Mouse (Mus musculus) G1E (cell line): ENCODE data around the gene Sorcs2. TPM values are rescaled to one million over a fixed set of nuclear protein-coding genes. Genes with fewer than 3 reads are reported as not detected.

ENCODE experiments used
- ATAC-seq: 2 replicates; pipeline ENCODE4 v1.8.0; 2016; ENCODE audit warnings: mild to moderate bottlenecking; ENCODE audit not compliant: insufficient number of reproducible peaks, poor library complexity, low FRiP score, severe bottlenecking; ENCODE audit errors: extremely low read depth
- DNase-seq: peaks from one replicate; pipeline ENCODE4 v3.0.0; 2012; ENCODE audit warnings: low spot score
- H3K27me3 ChIP-seq: 2 replicates; pipeline ENCODE4 v1.6.1; 2012; ENCODE audit warnings: mild to moderate bottlenecking, low read length, inconsistent platforms; ENCODE audit not compliant: insufficient read depth
- H3K36me3 ChIP-seq: replicated peaks from 2 replicates; pipeline ENCODE3; 2012; ENCODE audit warnings: mild to moderate bottlenecking, inconsistent platforms
- H3K4me1 ChIP-seq: 2 replicates; pipeline ENCODE4 v1.6.1; 2012; ENCODE audit warnings: low read depth, low read length, inconsistent platforms, mixed read lengths; ENCODE audit not compliant: insufficient read depth
- H3K4me3 ChIP-seq: 2 replicates; pipeline ENCODE4 v1.5.1; 2012; ENCODE audit warnings: low read depth, mild to moderate bottlenecking, inconsistent platforms, low read length, moderate library complexity, mixed read lengths
- H3K9me3 ChIP-seq: replicated peaks from 2 replicates; pipeline ENCODE4 v1.6.1; 2012; ENCODE audit warnings: inconsistent platforms
- CTCF ChIP-seq: IDR thresholded peaks from 2 replicates; pipeline ENCODE4 v1.5.1; 2012; ENCODE audit warnings: low read depth, low read length, inconsistent platforms, mixed read lengths
- GATA1 ChIP-seq: IDR thresholded peaks from 2 replicates; pipeline ENCODE4 v1.6.1; 2012; ENCODE audit warnings: borderline replicate concordance, low read length, inconsistent platforms, mixed read lengths
- GATA2 ChIP-seq: IDR thresholded peaks from 2 replicates; pipeline ENCODE4 v1.6.1; 2012; ENCODE audit warnings: low read depth, low read length, inconsistent platforms, borderline replicate concordance
- POLR2AphosphoS5 ChIP-seq: IDR thresholded peaks from 2 replicates; pipeline ENCODE4 v1.6.1; 2012; ENCODE audit warnings: low read depth, low read length, inconsistent platforms; ENCODE audit not compliant: insufficient replicate concordance
- TAL1 ChIP-seq: conservative IDR thresholded peaks from 2 replicates; pipeline ENCODE4 v1.6.1; 2012; ENCODE audit warnings: low read depth, low read length, inconsistent platforms, mixed read lengths
- polyA plus RNA-seq: library from polyadenylated mRNA; stranded (reverse); fragments of >175 nt; gene quantifications from 2 replicates; pipeline ENCODE4 v1.2.3, GENCODE M21; 2012
- total RNA-seq, 2 experiments: library from RNA; stranded (forward) in 1 of 2; stranded (reverse) in 1 of 2; fragments of 200-1000 nt in 1 of 2; fragments of >200 nt in 1 of 2; fragmentation: Nextera tagmentation in 1 of 2; gene quantifications; 2 replicates each; pipeline ENCODE4 v1.2.3; 2014 to 2017

Sorcs2 gene
- total and polyA plus RNA-seq, 3 experiments: 0.04 to 0.22 TPM; not detected in 1

DNA sequence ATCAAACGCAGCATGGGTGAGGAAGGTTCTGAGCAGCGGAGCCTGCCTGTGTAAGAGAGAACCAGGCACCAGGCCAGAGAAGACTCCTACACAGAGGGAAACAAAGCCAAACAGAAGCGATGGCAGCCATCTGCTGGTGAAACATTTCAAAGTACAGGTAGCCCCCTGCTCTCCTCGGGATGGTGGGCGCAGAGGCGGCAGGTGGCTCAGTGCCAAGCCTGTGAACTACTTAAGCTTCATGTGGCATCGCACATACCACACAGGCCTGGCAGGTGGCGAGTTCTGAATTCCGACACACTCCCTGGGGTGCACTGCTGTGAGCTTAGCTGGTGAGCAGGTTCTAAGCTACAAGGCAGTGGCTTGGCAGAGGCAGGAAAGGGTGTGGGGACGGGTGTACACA, 184.6 kb downstream of the Sorcs2 start:
- Histone ChIP-seq H3K4me3 (no peak overlapping the region), H3K4me1 (no peaks in the 10 kb centered on the region), H3K9me3 (no peaks in the 10 kb centered on the region), H3K36me3 (no peaks in the 10 kb centered on the region), H3K27me3 (no peaks in the 10 kb centered on the region)
- no peak for ATAC-seq
- DNase-seq: no peak
- TF ChIP-seq CTCF (no peak), POLR2AphosphoS5 (no peak), GATA2 (no peak), TAL1 (no peak), GATA1 (no peak)

DNA sequence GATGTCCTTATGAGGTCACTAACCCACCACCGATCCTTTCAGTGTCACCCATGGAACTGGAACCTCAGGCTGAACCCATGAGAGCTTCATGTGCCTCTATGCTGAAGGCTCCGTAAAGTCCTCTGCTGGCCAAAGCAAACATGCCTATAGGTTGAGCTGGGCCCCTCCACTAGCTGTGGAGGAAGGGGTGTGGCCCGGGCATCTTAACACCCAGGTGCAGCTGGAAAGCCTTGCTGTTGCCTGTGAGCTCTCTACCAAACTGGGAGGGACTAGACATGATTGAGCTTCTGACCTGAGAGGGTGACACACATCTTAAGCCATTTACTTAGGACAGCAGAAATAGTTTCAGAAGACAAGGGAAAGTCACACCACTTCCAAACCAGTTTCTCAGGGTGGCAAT, 189.1 kb downstream of the Sorcs2 start:
- no peaks in the 10 kb centered on the region for H3K4me1 ChIP-seq
- DNase-seq (no peak), ATAC-seq (no peak)
- H3K4me3 ChIP-seq: no peak overlapping the region
- H3K27me3 ChIP-seq: peaks cover 3% of the 10 kb centered on the region; the same call in 1 of the 2 replicates
- H3K9me3 ChIP-seq: no peaks in the 10 kb centered on the region
- H3K36me3 ChIP-seq: no peaks in the 10 kb centered on the region
- TF ChIP-seq GATA1 (no peak), CTCF (no peak), TAL1 (no peak), GATA2 (no peak), POLR2AphosphoS5 (no peak)

DNA sequence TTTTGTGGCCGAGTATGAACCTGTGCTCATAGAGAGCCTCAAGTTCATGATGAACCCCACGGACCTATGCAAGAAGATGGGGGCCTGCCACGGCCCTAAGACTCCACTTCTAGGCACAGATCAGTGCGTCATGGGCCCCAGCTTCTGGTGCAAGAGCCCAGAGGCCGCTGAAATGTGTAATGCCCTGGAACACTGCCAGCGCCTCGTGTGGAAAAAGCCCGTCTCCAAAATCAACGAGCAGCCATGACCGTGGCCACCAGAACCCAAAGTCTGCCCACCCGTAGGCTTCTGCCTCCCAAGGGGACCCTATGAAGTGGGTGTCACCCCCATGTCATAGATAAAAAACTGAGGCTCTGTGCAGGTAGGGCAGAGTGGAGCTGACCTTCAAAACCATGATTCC, 192.5 kb downstream of the Sorcs2 start:
- no peaks in the 10 kb centered on the region for H3K4me1 ChIP-seq
- H3K27me3 ChIP-seq: peaks cover 4% of the 10 kb centered on the region; the same call in 1 of the 2 replicates
- no peak for TF ChIP-seq GATA2
- TF ChIP-seq CTCF: no peak
- TF ChIP-seq POLR2AphosphoS5: no peak
- TF ChIP-seq GATA1: no peak
- TF ChIP-seq TAL1: no peak
- H3K9me3 ChIP-seq: no peaks in the 10 kb centered on the region
- H3K4me3 ChIP-seq: no peak overlapping the region
- DNase-seq (no peak), ATAC-seq (no peak)
- H3K36me3 ChIP-seq: no peaks in the 10 kb centered on the region

DNA sequence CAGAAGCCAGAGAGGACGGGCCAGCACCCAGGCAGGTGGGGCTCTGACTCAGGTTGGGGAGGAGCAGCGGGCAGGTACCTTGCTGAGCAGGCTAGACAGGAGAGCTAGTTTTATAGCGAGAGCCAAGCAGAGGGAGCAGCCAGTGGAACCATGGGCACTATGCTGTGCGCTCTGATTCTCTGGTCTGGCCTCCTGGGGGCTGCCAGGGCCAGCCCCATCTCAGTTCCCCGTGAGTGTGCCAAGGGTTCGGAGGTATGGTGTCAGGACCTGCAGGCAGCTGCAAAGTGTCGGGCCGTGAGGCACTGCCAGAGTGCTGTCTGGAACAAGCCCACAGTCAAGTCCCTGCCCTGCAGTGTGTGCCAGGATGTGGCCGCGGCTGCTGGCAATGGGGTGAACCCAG, 194.0 kb downstream of the Sorcs2 start, which contains the start of gene Psapl1:
TSS of gene Psapl1 (plus strand) at position 106 of the 400 bp plus-strand sequence.
- no peak within 1 kb of the TSS for H3K4me3 ChIP-seq
- DNase-seq (no peak), ATAC-seq (no peak)
- H3K36me3 ChIP-seq: no peaks in the 10 kb centered on the region
- no peaks in the 10 kb centered on the region for H3K9me3 ChIP-seq
- H3K27me3 ChIP-seq: peaks cover 4% of the 10 kb centered on the region; the same call in 1 of the 2 replicates
- no peaks in the 10 kb centered on the region for H3K4me1 ChIP-seq
- TF ChIP-seq CTCF: no peak
- TF ChIP-seq GATA2: no peak

DNA sequence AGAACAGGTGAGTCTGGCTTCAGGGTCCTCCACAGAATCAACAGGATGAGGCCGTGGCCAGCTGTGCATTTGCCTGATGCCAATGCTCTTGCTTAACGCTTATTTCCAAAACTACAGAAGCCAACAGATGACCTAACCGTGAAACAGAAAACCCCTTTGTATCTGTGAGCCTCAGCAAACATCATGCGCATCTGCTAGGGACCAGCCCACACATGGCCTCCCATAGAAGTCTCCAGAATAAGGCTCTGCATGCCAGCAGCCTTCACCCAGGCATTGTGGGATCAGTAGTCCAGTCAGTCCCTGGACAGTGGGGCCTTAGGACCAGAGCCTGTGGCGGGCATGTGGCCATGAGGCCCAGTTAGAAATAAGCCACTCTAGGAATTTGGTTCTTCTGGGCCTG, 194.5 kb downstream of the Sorcs2 start:
- H3K9me3 ChIP-seq: no peaks in the 10 kb centered on the region
- peaks cover 4% of the 10 kb centered on the region; the same call in 1 of the 2 replicates for H3K27me3 ChIP-seq
- ATAC-seq (no peak), DNase-seq (no peak)
- H3K36me3 ChIP-seq: no peaks in the 10 kb centered on the region
- no peaks in the 10 kb centered on the region for H3K4me1 ChIP-seq
- no peak overlapping the region for H3K4me3 ChIP-seq
- no peak for TF ChIP-seq GATA2
- TF ChIP-seq GATA1: no peak

DNA sequence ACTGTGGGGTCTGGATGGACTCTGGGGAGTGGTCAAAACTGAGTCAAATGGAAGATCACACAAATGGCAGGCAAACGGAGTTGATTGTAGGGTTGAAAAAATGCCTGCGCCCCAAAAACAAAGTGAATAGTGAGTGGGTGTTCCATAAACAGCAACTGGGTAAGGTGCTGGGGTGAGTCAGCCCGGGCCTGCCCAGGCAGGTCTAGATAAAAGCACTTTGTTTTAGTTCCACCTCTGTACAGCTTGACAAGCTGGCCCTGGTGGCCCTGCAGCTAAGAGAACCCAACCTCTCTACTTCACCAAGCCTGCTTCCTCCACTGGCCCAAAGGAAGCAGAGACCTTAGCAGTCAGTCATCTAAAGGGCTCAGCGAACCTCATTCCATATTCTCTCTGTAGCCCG, 195.2 kb downstream of the Sorcs2 start:
- ATAC-seq (no peak), DNase-seq (no peak)
- H3K9me3 ChIP-seq: no peaks in the 10 kb centered on the region
- H3K4me1 ChIP-seq: no peaks in the 10 kb centered on the region
- TF ChIP-seq POLR2AphosphoS5: no peak
- no peak for TF ChIP-seq GATA1
- TF ChIP-seq GATA2: no peak
- TF ChIP-seq TAL1: no peak
- TF ChIP-seq CTCF: no peak
- no peak overlapping the region for H3K4me3 ChIP-seq
- peaks cover 4% of the 10 kb centered on the region; the same call in 1 of the 2 replicates for H3K27me3 ChIP-seq
- no peaks in the 10 kb centered on the region for H3K36me3 ChIP-seq

DNA sequence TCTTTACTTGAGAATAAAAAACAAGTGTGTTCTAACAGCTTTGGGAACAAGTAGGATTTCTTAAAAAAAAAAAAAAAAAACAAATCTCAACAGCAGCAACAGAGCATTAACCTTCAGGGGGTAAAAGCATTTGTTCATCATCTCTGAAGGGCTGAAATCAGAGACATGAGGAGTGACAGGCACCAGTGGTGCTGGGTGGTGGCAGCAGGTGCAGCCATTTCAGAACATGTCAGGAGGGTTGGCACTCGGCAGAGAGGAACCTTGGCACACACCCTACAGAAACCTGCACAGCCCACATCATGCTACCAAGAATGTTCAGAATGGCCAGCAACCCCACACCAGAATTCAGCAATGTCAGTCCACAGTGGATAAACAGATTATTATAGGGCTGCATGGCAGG, 198.4 kb downstream of the Sorcs2 start:
- no peak for DNase-seq
- TF ChIP-seq GATA2 (no peak), TAL1 (no peak)
- peaks cover 7% of the 10 kb centered on the region; the same call in 1 of the 2 replicates for H3K27me3 ChIP-seq

More for the DNA sequence above, 198.4 kb downstream of the Sorcs2 start:
- Histone ChIP-seq H3K4me1 (no peaks in the 10 kb centered on the region), H3K36me3 (no peaks in the 10 kb centered on the region), H3K9me3 (no peaks in the 10 kb centered on the region), H3K4me3 (no peak overlapping the region)
- no peak for ATAC-seq
